Mouse (Mus musculus): ENCODE results near the gene Stpg1.
A peak's percentile ranks its signal among the peaks of the same experiment; 100 is the strongest.

Stpg1 gene

GRCm38 (mm10) chr4:135494521-135495396 lies at the start of gene Stpg1, which contains the start of gene Nipal3:
TSS of gene Stpg1 (plus strand) at chr4:135494790.
TSS of gene Nipal3 (minus strand) at chr4:135495038.
- peak; percentile 97 for DNase-seq

GRCm38 (mm10) chr4:135451360-135452015 lies 43.1 kb upstream of the Stpg1 start:
- DNase-seq = peak; percentile 42

GRCm38 (mm10) chr4:135453164-135453563 lies 41.4 kb upstream of the Stpg1 start:
- peak; percentile 35 for DNase-seq

- peak; percentile 32 for DNase-seq
Measured at GRCm38 (mm10) chr4:135453572-135453971, 41.0 kb upstream of the Stpg1 start.

- no peak for DNase-seq
Measured at GRCm38 (mm10) chr4:135463406-135463805, 31.2 kb upstream of the Stpg1 start.

GRCm38 (mm10) chr4:135477851-135478250 lies 16.7 kb upstream of the Stpg1 start:
- no peak for DNase-seq

- DNase-seq = no peak
Measured at GRCm38 (mm10) chr4:135480370-135480769, 14.2 kb upstream of the Stpg1 start.

GRCm38 (mm10) chr4:135485086-135485485 lies 9.5 kb upstream of the Stpg1 start:
- no peak for DNase-seq

- DNase-seq = no peak
Measured at GRCm38 (mm10) chr4:135486352-135486751, 8.2 kb upstream of the Stpg1 start.

GRCm38 (mm10) chr4:135489256-135489655 lies 5.3 kb upstream of the Stpg1 start:
- no peak for DNase-seq

- DNase-seq = peak; percentile 37
Measured at GRCm38 (mm10) chr4:135493271-135493670, 1.3 kb upstream of the Stpg1 start.

- peak; percentile 70 for DNase-seq
Measured at GRCm38 (mm10) chr4:135493691-135494520, 684 bp upstream of the Stpg1 start.

GRCm38 (mm10) chr4:135495397-135495791 lies 804 bp downstream of the Stpg1 start:
- no peak for DNase-seq

GRCm38 (mm10) chr4:135495810-135496209 lies 1.2 kb downstream of the Stpg1 start:
- DNase-seq = peak; percentile 82

- peak; percentile 70 for DNase-seq
Measured at GRCm38 (mm10) chr4:135498136-135498535, 3.5 kb downstream of the Stpg1 start.

GRCm38 (mm10) chr4:135499831-135500230 lies 5.2 kb downstream of the Stpg1 start:
- DNase-seq = no peak

GRCm38 (mm10) chr4:135501587-135501986 lies 7.0 kb downstream of the Stpg1 start:
- no peak for DNase-seq

- no peak for DNase-seq
Measured at GRCm38 (mm10) chr4:135505794-135506193, 11.2 kb downstream of the Stpg1 start.

GRCm38 (mm10) chr4:135507547-135508350 lies 13.2 kb downstream of the Stpg1 start:
- DNase-seq = peak; percentile 58

GRCm38 (mm10) chr4:135508419-135509039 lies 13.9 kb downstream of the Stpg1 start:
- DNase-seq = peak; percentile 88

- DNase-seq = no peak
Measured at GRCm38 (mm10) chr4:135509515-135509914, 14.9 kb downstream of the Stpg1 start.

- no peak for DNase-seq
Measured at GRCm38 (mm10) chr4:135513865-135514264, 19.3 kb downstream of the Stpg1 start.
